Mouse (Mus musculus): ENCODE data around the gene Abcg2. TPM values are rescaled to one million over a fixed set of nuclear protein-coding genes. Genes with fewer than 3 reads are reported as not detected.

Abcg2 gene
- polyA plus RNA-seq, 1 experiment: 7.0 TPM

GRCm38 (mm10) chr6:58640333-58641018 lies 56.2 kb downstream of the Abcg2 start:
- Histone ChIP-seq H3K27me3 (replicated peaks) (no peaks in the 10 kb centered on the region), H3K4me1 (peaks cover 58% of the 10 kb centered on the region), H3K9me3 (no peaks in the 10 kb centered on the region), H3K36me3 (replicated peaks; ENCODE audit: low read length) (no peaks in the 10 kb centered on the region), H3K4me3 (replicated peaks) (peak overlapping the region; percentile 93)
- TF ChIP-seq GATA1 (IDR thresholded peaks at IDR 0.05; ENCODE audit: borderline replicate concordance, low read length) (no peak), FLI1 (IDR thresholded peaks at IDR 0.05; ENCODE audit: low read length) (no peak)

GRCm38 (mm10) chr6:58641056-58641799 lies 56.9 kb downstream of the Abcg2 start:
- Histone ChIP-seq H3K27me3 (replicated peaks) (no peaks in the 10 kb centered on the region), H3K4me1 (peaks cover 63% of the 10 kb centered on the region), H3K36me3 (replicated peaks; ENCODE audit: low read length) (no peaks in the 10 kb centered on the region), H3K4me3 (replicated peaks) (peak overlapping the region; percentile 93), H3K9me3 (no peaks in the 10 kb centered on the region)
- TF ChIP-seq FLI1 (IDR thresholded peaks at IDR 0.05; ENCODE audit: low read length) (no peak), GATA1 (IDR thresholded peaks at IDR 0.05; ENCODE audit: borderline replicate concordance, low read length) (no peak)

- Histone ChIP-seq H3K27me3 (replicated peaks) (no peaks in the 10 kb centered on the region), H3K4me3 (replicated peaks) (peak overlapping the region; percentile 71), H3K4me1 (peaks cover 69% of the 10 kb centered on the region), H3K9me3 (no peaks in the 10 kb centered on the region), H3K36me3 (replicated peaks; ENCODE audit: low read length) (no peaks in the 10 kb centered on the region)
- TF ChIP-seq GATA1 (IDR thresholded peaks at IDR 0.05; ENCODE audit: borderline replicate concordance, low read length) (no peak; the same call in 2 of the 3 replicates), FLI1 (IDR thresholded peaks at IDR 0.05; ENCODE audit: low read length) (no peak)
Observed at GRCm38 (mm10) chr6:58642191-58642590, 57.9 kb downstream of the Abcg2 start.

- H3K9me3 ChIP-seq: no peaks in the 10 kb centered on the region
- peaks cover 80% of the 10 kb centered on the region for H3K4me1 ChIP-seq
- H3K36me3 ChIP-seq (replicated peaks; ENCODE audit: low read length): no peaks in the 10 kb centered on the region
- no peak overlapping the region for H3K4me3 ChIP-seq (replicated peaks)
- no peaks in the 10 kb centered on the region for H3K27me3 ChIP-seq (replicated peaks)
- no peak for TF ChIP-seq GATA1 (IDR thresholded peaks at IDR 0.05; ENCODE audit: borderline replicate concordance, low read length)
- no peak for TF ChIP-seq FLI1 (IDR thresholded peaks at IDR 0.05; ENCODE audit: low read length)
Observed at GRCm38 (mm10) chr6:58644586-58644985, 60.3 kb downstream of the Abcg2 start.

GRCm38 (mm10) chr6:58648100-58648749 lies 63.9 kb downstream of the Abcg2 start:
- Histone ChIP-seq H3K4me3 (replicated peaks) (no peak overlapping the region), H3K9me3 (no peaks in the 10 kb centered on the region), H3K36me3 (replicated peaks; ENCODE audit: low read length) (peaks cover 4% of the 10 kb centered on the region), H3K27me3 (replicated peaks) (no peaks in the 10 kb centered on the region), H3K4me1 (peaks cover 73% of the 10 kb centered on the region)
- no peak for TF ChIP-seq GATA1 (IDR thresholded peaks at IDR 0.05; ENCODE audit: borderline replicate concordance, low read length)
- TF ChIP-seq FLI1 (IDR thresholded peaks at IDR 0.05; ENCODE audit: low read length): no peak

DNA sequence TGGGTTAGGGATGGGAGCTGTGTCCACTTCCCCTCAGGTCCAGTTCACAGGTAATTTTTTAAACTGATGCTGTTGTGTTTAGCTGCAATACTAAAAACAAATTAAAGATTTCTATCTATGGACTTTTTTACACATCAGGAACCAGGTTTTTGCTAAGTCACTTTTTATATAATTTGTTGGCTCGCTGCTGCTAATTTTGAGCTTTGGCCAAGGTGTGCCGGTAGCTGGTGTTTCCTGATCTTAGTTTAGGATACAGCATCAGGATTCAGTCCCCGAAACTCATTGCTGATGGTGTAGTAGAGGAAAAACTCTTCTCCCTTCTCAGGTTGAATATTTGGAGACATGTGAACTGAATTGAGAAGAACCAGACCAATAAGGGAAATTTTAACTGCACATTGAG lies 65.8 kb downstream of the Abcg2 start:
- Histone ChIP-seq H3K4me3 (replicated peaks) (no peak overlapping the region), H3K27me3 (replicated peaks) (no peaks in the 10 kb centered on the region), H3K36me3 (replicated peaks; ENCODE audit: low read length) (peaks cover 4% of the 10 kb centered on the region), H3K4me1 (peaks cover 54% of the 10 kb centered on the region), H3K9me3 (no peaks in the 10 kb centered on the region)
- TF ChIP-seq FLI1 (IDR thresholded peaks at IDR 0.05; ENCODE audit: low read length): no peak
- no peak for TF ChIP-seq GATA1 (IDR thresholded peaks at IDR 0.05; ENCODE audit: borderline replicate concordance, low read length)

DNA sequence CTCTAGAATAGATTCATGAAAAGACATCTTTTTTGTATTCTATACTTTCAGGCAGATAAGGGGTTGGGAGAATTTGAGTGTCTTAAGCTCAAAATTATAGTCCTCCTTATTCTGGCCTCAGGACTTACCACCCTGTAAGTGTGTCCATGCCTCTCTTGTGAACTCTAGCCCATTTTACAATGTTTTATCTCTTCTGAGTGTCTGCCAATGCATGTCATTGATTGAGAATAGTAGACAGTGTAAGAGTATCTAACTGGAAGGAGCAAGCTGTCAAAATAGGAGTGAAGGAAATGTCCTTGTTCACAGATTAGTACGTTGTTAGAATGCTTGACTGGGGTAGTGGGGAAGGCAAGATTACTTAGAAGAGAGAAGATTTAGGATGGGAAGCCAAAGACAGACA lies 66.7 kb downstream of the Abcg2 start:
- TF ChIP-seq FLI1 (IDR thresholded peaks at IDR 0.05; ENCODE audit: low read length) (no peak), GATA1 (IDR thresholded peaks at IDR 0.05; ENCODE audit: borderline replicate concordance, low read length) (no peak)
- H3K4me1 ChIP-seq: peaks cover 46% of the 10 kb centered on the region
- peaks cover 8% of the 10 kb centered on the region for H3K36me3 ChIP-seq (replicated peaks; ENCODE audit: low read length)

DNA sequence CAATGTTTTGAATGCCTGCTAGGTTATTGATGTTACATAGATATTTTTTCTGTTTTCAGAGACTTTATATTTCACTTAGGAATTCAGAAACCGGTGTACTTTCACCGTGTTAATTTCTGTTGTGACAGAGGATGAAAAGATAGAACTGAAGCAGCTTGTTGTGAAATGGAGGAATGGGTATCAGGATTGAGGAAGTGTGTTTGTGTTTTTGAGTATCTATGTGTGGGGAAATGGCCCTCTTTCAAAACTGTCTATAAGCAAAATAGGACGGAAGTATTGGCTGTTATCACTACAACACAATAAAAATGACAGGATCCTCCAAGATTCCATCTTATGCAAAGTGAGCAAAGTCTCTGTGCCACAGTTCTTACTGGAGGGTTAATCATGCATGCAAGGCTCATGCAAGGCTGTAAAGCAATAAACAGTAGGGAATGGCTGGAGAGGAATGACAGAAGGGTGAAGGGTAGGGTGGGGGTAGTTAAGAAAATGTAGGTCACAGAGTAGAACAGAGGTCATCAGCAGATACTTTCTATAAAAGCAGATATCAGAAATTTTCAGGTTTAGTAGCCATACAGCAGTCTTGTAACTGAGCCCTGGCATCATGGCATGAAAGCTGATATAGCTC lies 76.7 kb downstream of the Abcg2 start:
- no peak overlapping the region for H3K4me3 ChIP-seq (replicated peaks)
- H3K4me1 ChIP-seq: peaks cover 4% of the 10 kb centered on the region; the same call in 1 of the 2 replicates
- H3K27me3 ChIP-seq (replicated peaks): no peaks in the 10 kb centered on the region
- H3K36me3 ChIP-seq (replicated peaks; ENCODE audit: low read length): peaks cover 30% of the 10 kb centered on the region
- no peak for TF ChIP-seq GATA1 (IDR thresholded peaks at IDR 0.05; ENCODE audit: borderline replicate concordance, low read length)
- TF ChIP-seq FLI1 (IDR thresholded peaks at IDR 0.05; ENCODE audit: low read length): no peak
- no peaks in the 10 kb centered on the region for H3K9me3 ChIP-seq

More for the DNA sequence above, 66.7 kb downstream of the Abcg2 start:
- H3K9me3 ChIP-seq: no peaks in the 10 kb centered on the region
- H3K4me3 ChIP-seq (replicated peaks): no peak overlapping the region
- no peaks in the 10 kb centered on the region for H3K27me3 ChIP-seq (replicated peaks)

DNA sequence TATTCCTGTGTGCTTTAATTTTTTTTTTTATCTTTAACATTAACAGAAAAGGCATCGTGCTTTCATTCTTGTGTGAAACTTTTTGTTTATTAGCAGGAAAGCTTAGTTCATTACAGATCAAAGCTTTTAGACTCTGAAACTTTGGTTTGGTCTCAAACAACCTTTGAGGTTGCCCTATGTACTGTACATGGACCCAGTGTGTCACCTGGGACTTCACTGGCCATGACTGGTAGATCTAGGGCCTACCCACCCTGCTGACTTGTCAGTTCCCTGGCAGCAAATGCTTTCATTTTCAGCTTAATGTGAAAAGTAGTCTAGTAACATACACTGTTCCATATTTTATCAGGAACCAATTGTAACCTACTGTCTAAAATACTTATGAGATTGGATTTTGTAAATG lies 93.5 kb downstream of the Abcg2 start:
- Histone ChIP-seq H3K9me3 (no peaks in the 10 kb centered on the region), H3K27me3 (replicated peaks) (no peaks in the 10 kb centered on the region), H3K4me3 (replicated peaks) (no peak overlapping the region), H3K36me3 (replicated peaks; ENCODE audit: low read length) (peaks cover 52% of the 10 kb centered on the region), H3K4me1 (0 out of 2 replicates have a peak, but pooled peaks cover 2% of the 10 kb centered on the region)
- TF ChIP-seq GATA1 (IDR thresholded peaks at IDR 0.05; ENCODE audit: borderline replicate concordance, low read length) (no peak), FLI1 (IDR thresholded peaks at IDR 0.05; ENCODE audit: low read length) (no peak)

Measured in megakaryocyte, embryonic 14.5 days (primary cell).